In the genomic region with DNA sequence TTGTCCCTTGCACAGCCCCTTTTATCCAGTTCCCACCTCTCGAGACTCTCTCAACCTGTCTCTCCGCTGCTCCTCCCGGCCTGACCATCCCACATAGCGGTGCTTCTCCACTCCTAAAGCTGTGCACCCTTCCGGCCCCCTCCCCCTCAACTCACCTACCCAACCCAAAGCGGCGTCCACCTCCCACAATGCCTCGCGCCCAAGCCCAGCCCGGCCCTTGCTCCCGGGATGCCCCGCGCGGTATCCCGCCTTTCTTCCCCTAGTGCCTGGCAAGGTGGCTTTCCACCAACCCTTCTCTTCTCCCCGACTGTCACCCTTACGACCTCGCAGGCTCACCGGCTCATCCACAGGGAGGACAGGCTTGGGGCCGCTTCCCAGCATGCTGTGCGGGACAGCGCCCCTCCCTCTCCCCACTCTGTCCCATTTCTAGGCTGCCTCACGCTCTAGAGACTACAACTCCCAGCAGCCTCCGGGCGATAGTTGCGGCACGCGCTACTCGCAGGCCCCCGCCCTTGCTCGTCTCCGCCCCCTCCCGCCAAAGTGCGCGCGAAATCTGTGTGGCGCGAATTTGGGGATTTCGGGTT, we compare ENCODE assay signal across 8 mouse cellular contexts. TPM values are rescaled to one million over a fixed set of nuclear protein-coding genes. Genes with fewer than 3 reads are reported as not detected.
DNase-seq lines count a peak whose midpoint lies in the region; ATAC-seq lines count a peak whose summit lies in the region.

Gene Zswim9 (minus strand): TSS at position 414 of the 584 bp plus-strand sequence.

- H3K9me3 ChIP-seq in heart, embryonic 14.5 days (ENCODE audit: control insufficient read depth, low read length): no peaks in the 10 kb centered on the region
- no peaks in the 10 kb centered on the region for H3K9me3 ChIP-seq in liver, embryonic 13.5 days (replicated peaks)
- no peaks in the 10 kb centered on the region for H3K9me3 ChIP-seq in stomach, embryonic 16.5 days (replicated peaks; ENCODE audit: control insufficient read depth, low read length)

- peak; percentile 98 for ATAC-seq in CD4-positive, CD25-positive, alpha-beta regulatory T cell, adult 4 months
- ATAC-seq in heart, embryonic 14.5 days (ENCODE audit: insufficient number of reproducible peaks, insufficient read depth, low FRiP score, low read depth): peak; percentile 98
- peak; percentile 96 for ATAC-seq in liver, embryonic 13.5 days (ENCODE audit: low read depth)
- ATAC-seq in stomach, embryonic 16.5 days (ENCODE audit: insufficient read depth, low FRiP score): peak; percentile 99

- peak; percentile 86 for DNase-seq in c-Kit-negative CD71-positive TER-119-positive erythroid progenitor cells, embryonic 14.5 days (ENCODE audit: low read depth, low spot score)
- DNase-seq in fibroblast of lung, adult 2 months (ENCODE audit: low read depth): peak; percentile 81
- peak; percentile 95 for DNase-seq in kidney, postnatal 14 days
- DNase-seq in liver, embryonic 13.5 days: peak; percentile 88
- DNase-seq in neural tube, embryonic 10.5 days (ENCODE audit: extremely low spot score, low spot score): peak; percentile 93

- peaks cover 54% of the 10 kb centered on the region for H3K36me3 ChIP-seq in heart, embryonic 14.5 days (ENCODE audit: control insufficient read depth, insufficient read depth, low read length)
- peaks cover 57% of the 10 kb centered on the region for H3K36me3 ChIP-seq in liver, embryonic 13.5 days
- H3K36me3 ChIP-seq in stomach, embryonic 16.5 days (ENCODE audit: control insufficient read depth, insufficient read depth, low read length): peaks cover 22% of the 10 kb centered on the region

- H3K27ac ChIP-seq in heart, embryonic 14.5 days (replicated peaks in 1 of 2; ENCODE audit: control insufficient read depth in 1 of 2, insufficient read depth in 1 of 2, low read depth in 2 of 2, low read length in 2 of 2): peak within 1 kb of the TSS; percentile 89 to 98
- peak within 1 kb of the TSS; percentile 79 for H3K27ac ChIP-seq in liver, embryonic 13.5 days
- peak within 1 kb of the TSS; percentile 60 for H3K27ac ChIP-seq in stomach, embryonic 16.5 days (ENCODE audit: low read length)

- H3K27me3 ChIP-seq in heart, embryonic 14.5 days (ENCODE audit: control insufficient read depth, insufficient read depth, low read length): no peaks in the 10 kb centered on the region
- no peaks in the 10 kb centered on the region for H3K27me3 ChIP-seq in liver, embryonic 13.5 days
- no peaks in the 10 kb centered on the region for H3K27me3 ChIP-seq in stomach, embryonic 16.5 days (ENCODE audit: control insufficient read depth, insufficient read depth, low read length)

- H3K9ac ChIP-seq in heart, embryonic 14.5 days (ENCODE audit: low read length): peak within 1 kb of the TSS; percentile 84
- H3K9ac ChIP-seq in liver, embryonic 13.5 days: peak within 1 kb of the TSS; percentile 80
- H3K9ac ChIP-seq in stomach, embryonic 16.5 days (ENCODE audit: low read length): peak within 1 kb of the TSS; percentile 80

- peak within 1 kb of the TSS; percentile 84 for H3K4me2 ChIP-seq in heart, embryonic 14.5 days (ENCODE audit: low read length)
- peak within 1 kb of the TSS; percentile 82 for H3K4me2 ChIP-seq in liver, embryonic 13.5 days
- peak within 1 kb of the TSS; percentile 85 for H3K4me2 ChIP-seq in stomach, embryonic 16.5 days (ENCODE audit: low read depth, low read length)

- under 1% methylated on average over 39 of the region's 39 CpGs for WGBS in heart, embryonic 14.5 days
- under 1% methylated on average over 39 of the region's 39 CpGs for WGBS in liver, embryonic 13.5 days (ENCODE audit: insufficient replicate concordance)
- under 1% methylated on average over 39 of the region's 39 CpGs for WGBS in stomach, embryonic 16.5 days

- H3K4me1 ChIP-seq in heart, embryonic 14.5 days (ENCODE audit: control insufficient read depth in 2 of 2, insufficient read depth in 2 of 2, low read length in 2 of 2): peaks cover 0 to 4% of the 10 kb centered on the region in 2 experiments; a peak in 1 of 4 replicates
- H3K4me1 ChIP-seq in liver, embryonic 13.5 days (replicated peaks): peaks cover 30% of the 10 kb centered on the region
- H3K4me1 ChIP-seq in stomach, embryonic 16.5 days (ENCODE audit: control insufficient read depth, insufficient read depth, low read length): peaks cover 6% of the 10 kb centered on the region; the same call in 1 of the 2 replicates

- H3K4me3 ChIP-seq in heart, embryonic 14.5 days (ENCODE audit: control insufficient read depth in 1 of 2, insufficient read depth in 1 of 2, low read depth in 1 of 2, low read length in 2 of 2): peak within 1 kb of the TSS; percentile 78 to 89
- H3K4me3 ChIP-seq in liver, embryonic 13.5 days (replicated peaks): peak within 1 kb of the TSS; percentile 78
- peak within 1 kb of the TSS; percentile 60 for H3K4me3 ChIP-seq in stomach, embryonic 16.5 days (replicated peaks; ENCODE audit: low read length)

RNA-seq across cellular contexts. Expression of gene Zswim9, which starts in this region (rescaled TPM):
- polyA plus RNA-seq in CD4-positive, CD25-positive, alpha-beta regulatory T cell, adult 4 months (2017; shearing (Covaris generic)): 1 to 10 TPM; 3.8 to 4.3 TPM
- 3.3 and 4.2 TPM in 2 replicates for polyA plus RNA-seq in heart, embryonic 14.5 days (2014; fragmentation: Nextera tagmentation; extraction: Ambion mirVana)
- polyA plus RNA-seq in liver, embryonic 13.5 days (2015; fragmentation: Nextera tagmentation; extraction: Ambion mirVana): 2.1 and 2.6 TPM in 2 replicates
- 7.6 and 10.1 TPM in 2 replicates for polyA plus RNA-seq in stomach, embryonic 16.5 days (2015; fragmentation: Nextera tagmentation; extraction: Ambion mirVana)

Comparison
In these comparisons a context has a peak if more than half of its experiments do, and no peak if none do; other contexts are left out.
1. Peak in every context shown above with its lines: DNase-seq, ATAC-seq, H3K4me3 ChIP-seq and H3K27ac ChIP-seq.